Mouse (Mus musculus) right cerebral cortex, adult 18-20 months (tissue): ENCODE data around the gene Numbl.

ENCODE experiments used
- DNase-seq: peaks from one replicate; pipeline ENCODE4 v3.0.0; 2022; ENCODE audit warnings: mixed read lengths

Numbl gene

GRCm38 (mm10) chr7:27326101-27326880, 68.1 kb downstream of the Numbl start:
- DNase-seq: no peak

DNA sequence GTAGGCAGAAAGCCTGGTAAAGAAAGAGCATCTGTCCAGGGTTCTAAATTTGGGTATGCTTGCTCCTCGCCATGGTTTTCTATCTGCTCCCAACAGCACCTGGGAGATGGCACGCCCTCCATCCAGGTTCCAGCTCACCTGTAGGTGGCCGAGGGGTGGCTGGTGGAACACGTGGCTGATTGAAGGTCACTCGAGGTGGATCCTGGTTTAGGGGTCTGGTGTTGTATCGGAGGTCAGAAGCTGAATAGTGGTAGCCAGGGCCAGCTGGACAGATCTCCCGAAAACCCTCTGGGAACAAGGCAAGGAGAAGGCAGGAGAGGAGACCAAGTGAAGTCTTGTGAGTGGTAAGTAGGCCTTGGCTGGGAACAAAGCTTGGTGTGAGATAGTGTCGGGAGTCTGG, 69.3 kb downstream of the Numbl start:
- no peak for DNase-seq

DNA sequence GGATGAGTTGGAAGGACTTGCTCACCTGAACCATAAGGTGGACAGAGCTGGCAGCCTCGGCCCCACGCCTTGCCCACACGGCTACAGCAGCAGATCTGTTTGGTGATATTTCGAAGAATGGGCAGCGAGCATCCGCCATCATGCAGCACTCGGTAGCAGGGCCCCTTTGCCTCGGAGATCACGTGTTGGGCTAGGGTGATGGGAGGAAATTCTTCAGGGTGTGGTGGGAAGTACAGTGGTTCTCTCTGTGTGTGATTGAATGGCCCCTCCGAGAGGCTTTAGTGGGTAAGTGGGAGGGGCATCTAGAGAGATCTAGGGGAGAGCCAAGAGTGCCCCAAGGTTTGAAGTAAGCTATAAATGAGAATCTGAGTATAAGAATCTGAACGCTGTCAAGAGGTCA, 69.9 kb downstream of the Numbl start:
- no peak for DNase-seq

DNA sequence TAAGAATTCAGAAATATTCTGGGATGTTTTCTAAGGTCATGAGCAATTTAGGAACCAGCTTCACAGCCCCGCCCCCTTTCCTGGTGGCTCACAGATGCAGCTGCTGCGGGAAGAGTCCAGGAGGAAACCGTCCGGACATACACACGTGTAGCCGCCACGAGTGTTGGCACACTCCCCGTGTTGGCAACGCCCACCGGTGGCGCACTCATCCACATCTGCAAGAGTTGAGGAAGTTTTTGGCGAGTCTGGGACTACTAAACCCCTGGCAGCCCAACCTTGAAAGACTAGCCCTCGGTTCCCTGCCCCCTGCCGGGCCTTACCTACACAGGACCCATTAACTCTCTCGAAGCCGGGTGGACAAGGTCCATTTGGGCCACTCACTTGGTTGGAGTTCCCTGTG, 70.4 kb downstream of the Numbl start:
- DNase-seq: no peak

DNA sequence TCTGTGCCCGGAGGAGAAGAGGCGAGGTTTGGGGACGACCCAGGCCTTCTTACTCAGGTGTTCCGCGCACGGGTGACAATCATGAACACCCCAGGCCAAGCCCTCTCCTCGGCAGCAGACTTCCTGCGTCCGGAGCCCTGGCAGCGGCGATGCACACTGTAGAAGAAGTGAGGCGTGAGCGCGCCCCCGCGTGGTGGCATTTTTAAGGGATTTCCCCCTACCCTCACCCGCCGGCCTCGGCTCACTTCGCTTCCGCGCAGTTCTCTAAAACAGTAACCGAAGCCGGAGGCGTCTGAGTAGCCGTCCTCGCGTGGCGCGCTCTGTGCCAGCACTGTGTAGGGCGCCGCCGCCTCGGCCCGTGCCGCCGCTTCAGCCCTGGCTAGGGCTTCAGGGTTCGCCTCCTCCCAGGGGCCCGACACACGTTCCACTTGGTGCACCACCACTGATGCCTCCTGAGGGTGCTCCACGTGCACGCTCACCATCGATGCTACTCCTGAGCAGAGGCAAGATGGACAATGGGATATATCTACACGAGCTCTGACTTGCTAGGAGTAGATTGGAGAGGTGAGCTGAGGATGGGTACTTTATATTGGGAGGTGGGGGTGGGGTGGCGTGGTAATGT, 71.2 kb downstream of the Numbl start:
- DNase-seq: peak; percentile 70

DNA sequence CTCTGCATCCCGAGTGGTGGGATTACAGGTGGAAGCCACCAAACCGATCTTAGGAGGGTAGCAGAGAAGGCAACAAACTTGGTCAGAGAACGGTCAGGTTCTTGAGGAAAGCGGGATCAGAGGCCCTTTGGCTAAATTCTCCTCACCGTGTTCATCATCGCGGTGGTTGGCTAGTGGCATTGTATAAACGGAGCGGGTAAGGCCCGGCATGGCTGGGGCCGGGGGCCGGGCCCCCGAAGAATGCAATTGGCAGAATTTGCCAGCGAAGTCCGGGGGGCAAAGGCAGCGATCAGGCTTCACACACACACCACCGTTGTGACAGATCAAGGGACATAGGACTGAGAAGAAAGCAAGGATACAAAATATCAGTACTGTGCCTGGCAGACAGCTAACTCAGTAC, 71.7 kb downstream of the Numbl start:
- DNase-seq: no peak

GRCm38 (mm10) chr7:27330709-27331540, 72.7 kb downstream of the Numbl start:
- DNase-seq: peak; percentile 71

- no peak for DNase-seq
Observed at GRCm38 (mm10) chr7:27331541-27331851, 73.3 kb downstream of the Numbl start.
